Mouse (Mus musculus) lung, postnatal 4 days (tissue): ENCODE results near the gene Nkd2.

Experiments used
- DNase-seq, 2 experiments: peaks; one replicate each; pipeline ENCODE4 v3.0.0; 2021

Nkd2 gene

GRCm38 (mm10) chr13:73814181-73814580, 33.2 kb downstream of the Nkd2 start:
- no peak for DNase-seq

GRCm38 (mm10) chr13:73812936-73813335, 34.5 kb downstream of the Nkd2 start:
- no peak for DNase-seq

GRCm38 (mm10) chr13:73804914-73805313, 42.5 kb downstream of the Nkd2 start:
- DNase-seq: no peak

- peak; percentile 75 to 84 for DNase-seq
Observed at GRCm38 (mm10) chr13:73803450-73804178, 43.8 kb downstream of the Nkd2 start.

- no peak for DNase-seq
Observed at GRCm38 (mm10) chr13:73799110-73799509, 48.3 kb downstream of the Nkd2 start.

- DNase-seq: no peak
Observed at GRCm38 (mm10) chr13:73793171-73793570, 54.3 kb downstream of the Nkd2 start.

- DNase-seq: no peak
Observed at GRCm38 (mm10) chr13:73792176-73792575, 55.3 kb downstream of the Nkd2 start.

- no peak for DNase-seq
Observed at GRCm38 (mm10) chr13:73782486-73782885, 64.9 kb downstream of the Nkd2 start.

- DNase-seq: no peak
Observed at GRCm38 (mm10) chr13:73777578-73777977, 69.9 kb downstream of the Nkd2 start.

- DNase-seq: no peak
Observed at GRCm38 (mm10) chr13:73775786-73776185, 71.6 kb downstream of the Nkd2 start.

GRCm38 (mm10) chr13:73773519-73774205, 73.8 kb downstream of the Nkd2 start:
- peak; percentile 40 to 54 for DNase-seq

GRCm38 (mm10) chr13:73772655-73773054, 74.8 kb downstream of the Nkd2 start:
- peak; percentile 44 to 65 for DNase-seq

- no peak for DNase-seq
Observed at GRCm38 (mm10) chr13:73771131-73771530, 76.3 kb downstream of the Nkd2 start.

GRCm38 (mm10) chr13:73769916-73770682, 77.3 kb downstream of the Nkd2 start:
- DNase-seq: no peak
